Mouse (Mus musculus): ENCODE measurements around the gene Tusc2. TPM values are rescaled to one million over a fixed set of nuclear protein-coding genes. Genes with fewer than 3 reads are reported as not detected.

Gene Tusc2
- total RNA-seq, 2 experiments from 2014 or later = 65.4 to 66.9 TPM

GRCm38 (mm10) chr9:107607036-107607435, 44.0 kb downstream of the Tusc2 start:
- intact Hi-C loops (cut with DNase I) = no loop called here
- DNase-seq = no peak

GRCm38 (mm10) chr9:107607653-107608245, 44.7 kb downstream of the Tusc2 start:
- intact Hi-C loops (cut with DNase I) = no loop called here
- no peak for DNase-seq

GRCm38 (mm10) chr9:107608741-107609432, 45.8 kb downstream of the Tusc2 start, which contains the start of gene Sema3b:
Gene Sema3b, minus strand, starts transcription at chr9:107609229.
- intact Hi-C loops (cut with DNase I) = no loop called here

GRCm38 (mm10) chr9:107609433-107609830, 46.4 kb downstream of the Tusc2 start:
- intact Hi-C loops (cut with DNase I) = no loop called here
- DNase-seq = no peak

More at GRCm38 (mm10) chr9:107608741-107609432, 45.8 kb downstream of the Tusc2 start, which contains the start of gene Sema3b:
- no peak for DNase-seq

GRCm38 (mm10) chr9:107611456-107612190, 48.6 kb downstream of the Tusc2 start:
- intact Hi-C loops (cut with DNase I) = no loop called here
- DNase-seq = no peak

- intact Hi-C loops (cut with DNase I) = no loop called here
Measured at GRCm38 (mm10) chr9:107612191-107612944, 49.3 kb downstream of the Tusc2 start.

GRCm38 (mm10) chr9:107612945-107613569, 50.0 kb downstream of the Tusc2 start:
- no peak for DNase-seq
- intact Hi-C loops (cut with DNase I) = no loop called here

More at GRCm38 (mm10) chr9:107612191-107612944, 49.3 kb downstream of the Tusc2 start:
- peak; percentile 100 for DNase-seq

GRCm38 (mm10) chr9:107615035-107615434, 52.0 kb downstream of the Tusc2 start:
- intact Hi-C loops (cut with DNase I) = no loop called here
- DNase-seq = no peak

Other genes with a start within 250 kb of the Tusc2 start
- 10 to 100 TPM; 15.9 to 18.1 TPM for gene Hemk1, start 224.9 kb upstream of the Tusc2 start, total RNA-seq (2021)
- 1 to 10 TPM; 5.3 to 5.4 TPM for gene 6430571L13Rik, start 222.7 kb upstream of the Tusc2 start, total RNA-seq (2021)
- 10 to 100 TPM; 31.9 to 50.0 TPM for gene Cacna2d2, start 163.6 kb upstream of the Tusc2 start, total RNA-seq (2021)
- 10 to 100 TPM; 29.4 to 30.4 TPM for gene Tmem115, start 29.3 kb upstream of the Tusc2 start, total RNA-seq (2021)
- gene Cyb561d2, start 21.1 kb upstream of the Tusc2 start, total RNA-seq (2021) = 10 to 100 TPM; 25.6 to 28.4 TPM
- 10 to 100 TPM; 35.2 to 38.5 TPM for gene Nprl2, start 21.0 kb upstream of the Tusc2 start, total RNA-seq (2021)
- gene Zmynd10, start 16.0 kb upstream of the Tusc2 start, total RNA-seq (2021) = 1 to 10 TPM; 3.9 to 4.7 TPM
- 10 to 100 TPM; 24.9 to 25.4 TPM for gene Rassf1, start 11.7 kb upstream of the Tusc2 start, total RNA-seq (2021)
- 10 to 100 TPM; 20.8 to 28.4 TPM for gene Hyal2, start 4.7 kb downstream of the Tusc2 start, total RNA-seq (2021)
- gene Hyal1, start 13.7 kb downstream of the Tusc2 start, total RNA-seq (2021) = 1 to 10 TPM; 3.8 to 4.1 TPM
- 10 to 100 TPM; 11.9 to 13.0 TPM for gene Naa80, start 15.6 kb downstream of the Tusc2 start, total RNA-seq (2021)
- 1 to 10 TPM; 1.5 to 2.1 TPM for gene Hyal3, start 17.6 kb downstream of the Tusc2 start, total RNA-seq (2021)
- gene Ifrd2, start 24.4 kb downstream of the Tusc2 start, total RNA-seq (2021) = 10 to 100 TPM; 12.5 to 14.5 TPM
- gene Sema3b, start 46.0 kb downstream of the Tusc2 start, total RNA-seq (2021) = 1 to 10 TPM; 3.9 to 5.6 TPM
- gene Gnai2, start 72.1 kb downstream of the Tusc2 start, total RNA-seq (2021) = 100 to 1,000 TPM; 302 to 303 TPM
- 10 to 100 TPM; 65.0 to 68.4 TPM for gene Slc38a3, start 106.3 kb downstream of the Tusc2 start, total RNA-seq (2021)
- 1 to 10 TPM in 1 of 2 experiments, under 1 TPM in 1; 0.30 to 1.1 TPM for gene Gnat1, start 116.5 kb downstream of the Tusc2 start, total RNA-seq (2021)
- gene Sema3f, start 147.2 kb downstream of the Tusc2 start, total RNA-seq (2021) = 10 to 100 TPM; 44.6 to 52.6 TPM
- gene Rbm5, start 207.7 kb downstream of the Tusc2 start, total RNA-seq (2021) = 100 to 1,000 TPM; 194 to 195 TPM

Measured in left cerebral cortex, postnatal 4 days (tissue).